Mouse (Mus musculus): Measurements from ENCODE around the gene Tmem97. TPM values are rescaled to one million over a fixed set of nuclear protein-coding genes. Genes with fewer than 3 reads are reported as not detected.

Tmem97 gene
- 14.1 TPM for polyA plus RNA-seq (2017; shearing (Covaris generic))

DNA sequence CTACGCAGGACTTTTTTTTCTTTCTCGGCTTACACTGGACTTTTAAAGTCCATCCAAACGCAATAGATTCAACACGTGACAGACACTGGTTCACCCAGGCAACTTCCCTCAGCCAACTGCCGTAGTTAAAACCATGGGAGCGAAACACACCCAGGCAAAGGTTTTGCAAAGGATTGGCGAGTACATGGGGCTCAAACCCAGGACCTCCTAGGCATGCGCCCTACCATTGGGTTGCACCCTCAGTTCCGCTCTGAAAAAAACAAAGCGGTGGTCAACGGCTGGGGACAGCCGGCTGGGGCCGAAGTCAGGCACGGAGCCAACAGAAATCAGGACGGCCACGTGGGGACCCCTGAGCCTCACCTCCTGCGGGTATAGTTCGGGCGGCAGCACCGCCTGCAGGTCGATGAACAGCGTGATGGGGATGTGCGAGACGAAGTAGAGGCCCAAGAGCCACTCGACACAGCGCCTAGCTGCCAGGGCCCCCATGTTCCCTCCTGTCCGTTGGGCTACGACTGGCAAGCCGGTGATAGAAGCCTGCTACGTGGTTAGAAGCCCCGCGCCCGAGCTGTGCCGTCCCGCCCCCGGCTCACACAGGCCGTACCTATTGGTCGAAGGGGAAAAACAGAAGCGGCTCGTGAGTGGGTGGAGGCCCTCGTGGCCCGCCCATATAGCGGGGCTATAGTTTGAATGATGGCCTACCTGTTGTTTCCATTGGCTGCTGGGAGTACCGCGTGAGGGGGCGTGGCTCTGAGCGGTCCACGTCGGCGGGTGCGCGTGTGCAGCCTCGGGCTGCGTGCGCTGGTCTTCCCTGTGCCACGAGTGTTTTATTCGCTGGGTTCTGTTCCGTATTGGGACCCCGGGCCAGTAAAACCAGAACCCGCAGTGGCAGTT, at the start of gene Tmem97:
TSS of gene Tmem97 (minus strand) at position 610 of the 891 bp plus-strand sequence.

GRCm38 (mm10) chr11:78536080-78536689, 14.4 kb downstream of the Tmem97 start, which contains the start of the genes Tnfaip1 and Ift20:
TSS of gene Tnfaip1 (minus strand) at chr11:78536332.
TSS of gene Ift20 (plus strand) at chr11:78536361.

DNA sequence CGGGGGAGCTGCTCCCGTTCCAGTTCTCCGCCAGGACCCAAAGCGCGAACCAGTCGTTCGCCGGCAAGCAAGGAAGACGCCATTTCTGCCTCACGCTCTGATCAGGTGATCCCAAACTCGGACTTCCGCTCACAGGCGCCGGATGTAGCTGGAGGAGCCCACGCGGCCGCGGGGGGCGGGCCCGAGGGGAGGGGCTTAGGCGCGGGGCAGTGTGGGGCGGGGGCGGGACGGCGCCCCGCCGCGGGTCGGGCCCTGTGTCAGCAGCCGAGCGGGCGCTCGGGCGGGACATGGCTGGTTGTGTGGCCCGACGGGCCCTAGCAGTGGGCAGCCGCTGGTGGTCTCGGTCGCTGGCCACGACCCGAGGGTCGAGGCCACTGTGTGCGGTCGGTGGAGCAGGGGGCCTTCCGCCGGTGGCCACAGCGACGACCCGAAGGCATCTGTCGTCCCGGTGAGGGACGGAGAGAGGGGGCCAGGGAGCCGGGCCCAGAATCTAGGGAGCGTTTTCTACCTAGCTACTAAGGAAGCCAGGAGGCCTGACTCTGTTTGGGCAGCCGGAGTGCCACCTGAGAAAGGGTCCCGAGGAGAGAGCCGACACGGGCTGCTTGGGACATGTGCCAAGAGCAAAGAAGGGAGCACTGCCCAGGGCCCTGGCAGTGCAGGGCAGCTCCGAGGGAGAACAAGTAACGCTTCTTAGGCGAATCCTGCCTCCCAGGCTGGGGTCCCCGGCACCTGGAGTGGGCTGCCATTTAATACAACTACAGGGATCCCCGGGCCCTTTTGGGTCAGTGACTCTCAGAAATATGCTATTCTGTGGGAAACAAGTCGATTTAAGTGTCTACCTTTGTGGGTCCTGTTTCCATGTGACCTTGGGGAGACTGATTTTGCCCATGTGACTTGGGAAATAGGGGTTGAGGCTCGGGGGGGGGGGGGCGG, 38.3 kb downstream of the Tmem97 start, which contains the start of the genes Tmem199 and Poldip2:
TSS of gene Tmem199 (minus strand) at position 148 of the 933 bp plus-strand sequence.
TSS of gene Poldip2 (plus strand) at position 169 of the 933 bp plus-strand sequence.

GRCm38 (mm10) chr11:78502909-78503650, 47.5 kb downstream of the Tmem97 start, which contains the start of gene Sebox:
TSS of gene Sebox (plus strand) at chr11:78503447.

GRCm38 (mm10) chr11:78499004-78499403, 51.6 kb downstream of the Tmem97 start, which contains the start of gene Vtn:
TSS of gene Vtn (plus strand) at chr11:78499091.

GRCm38 (mm10) chr11:78497544-78498522, 52.7 kb downstream of the Tmem97 start, which contains the start of gene Sarm1:
TSS of gene Sarm1 (minus strand) at chr11:78497754.

Other genes starting within 250 kb of the Tmem97 start
- gene Spag5, start 249.2 kb downstream of the Tmem97 start, polyA plus RNA-seq (2017; shearing (Covaris generic)) = 2.6 TPM
- 13.5 TPM for gene Aldoc, start 227.8 kb downstream of the Tmem97 start, polyA plus RNA-seq (2017; shearing (Covaris generic))
- gene Pigs, start 222.4 kb downstream of the Tmem97 start, polyA plus RNA-seq (2017; shearing (Covaris generic)) = 148 TPM
- gene Unc119, start 207.3 kb downstream of the Tmem97 start, polyA plus RNA-seq (2017; shearing (Covaris generic)) = 33.6 TPM
- gene Foxn1, start 164.2 kb downstream of the Tmem97 start, polyA plus RNA-seq (2017; shearing (Covaris generic)) = not detected
- not detected for gene Slc13a2, start 128.6 kb downstream of the Tmem97 start, polyA plus RNA-seq (2017; shearing (Covaris generic))
- gene Slc46a1, start 85.1 kb downstream of the Tmem97 start, polyA plus RNA-seq (2017; shearing (Covaris generic)) = 2.4 TPM
- 2.2 TPM for gene Sarm1, start 53.0 kb downstream of the Tmem97 start, polyA plus RNA-seq (2017; shearing (Covaris generic))
- gene Vtn, start 51.7 kb downstream of the Tmem97 start, polyA plus RNA-seq (2017; shearing (Covaris generic)) = not detected
- gene Sebox, start 47.3 kb downstream of the Tmem97 start, polyA plus RNA-seq (2017; shearing (Covaris generic)) = not detected
- gene Tmem199, start 38.6 kb downstream of the Tmem97 start, polyA plus RNA-seq (2017; shearing (Covaris generic)) = 50.4 TPM
- 41.5 TPM for gene Poldip2, start 38.6 kb downstream of the Tmem97 start, polyA plus RNA-seq (2017; shearing (Covaris generic))
- 25.7 TPM for gene Tnfaip1, start 14.4 kb downstream of the Tmem97 start, polyA plus RNA-seq (2017; shearing (Covaris generic))
- gene Ift20, start 14.4 kb downstream of the Tmem97 start, polyA plus RNA-seq (2017; shearing (Covaris generic)) = 122 TPM
- gene Nlk, start 146.6 kb upstream of the Tmem97 start, polyA plus RNA-seq (2017; shearing (Covaris generic)) = 12.2 TPM
- gene Ccnq, start 201.0 kb upstream of the Tmem97 start, polyA plus RNA-seq (2017; shearing (Covaris generic)) = 43.2 TPM

Data from inflammation-experienced regulatory T-cells, adult 16 weeks (primary cell).